Mouse (Mus musculus): ENCODE results near the gene Pcsk5. TPM values are rescaled to one million over a fixed set of nuclear protein-coding genes. Genes with fewer than 3 reads are reported as not detected.

The Pcsk5 gene
- polyA plus RNA-seq, 1 experiment from 2014 or later: 12.6 TPM

GRCm38 (mm10) chr19:17799419-17800185 is 37.8 kb downstream of the Pcsk5 start:
- Histone ChIP-seq H3K27me3 (no peaks in the 10 kb centered on the region), H3K9me3 (no peaks in the 10 kb centered on the region), H3K27ac (replicated peaks) (no peak overlapping the region), H3K4me2 (no peak overlapping the region), H3K36me3 (no peaks in the 10 kb centered on the region), H3K4me3 (no peak overlapping the region), H3K9ac (no peak overlapping the region), H3K4me1 (replicated peaks) (no peaks in the 10 kb centered on the region)
- no peak for ATAC-seq (ENCODE audit: low FRiP score, low read depth)
- 82% methylated on average over 4 of the region's 4 CpGs for WGBS

GRCm38 (mm10) chr19:17793457-17793856 is 44.0 kb downstream of the Pcsk5 start:
- H3K27ac ChIP-seq (replicated peaks): no peak overlapping the region
- no peaks in the 10 kb centered on the region for H3K4me1 ChIP-seq (replicated peaks)
- no peak overlapping the region for H3K4me2 ChIP-seq
- no peak overlapping the region for H3K4me3 ChIP-seq
- ATAC-seq (ENCODE audit: low FRiP score, low read depth): no peak
- H3K9ac ChIP-seq: no peak overlapping the region
- 88% methylated on average over 4 of the region's 4 CpGs for WGBS
- no peaks in the 10 kb centered on the region for H3K9me3 ChIP-seq
- no peaks in the 10 kb centered on the region for H3K27me3 ChIP-seq
- H3K36me3 ChIP-seq: no peaks in the 10 kb centered on the region

- no peak overlapping the region for H3K4me2 ChIP-seq
- no peak overlapping the region for H3K4me3 ChIP-seq
- no peaks in the 10 kb centered on the region for H3K4me1 ChIP-seq (replicated peaks)
- no peaks in the 10 kb centered on the region for H3K36me3 ChIP-seq
- H3K27me3 ChIP-seq: no peaks in the 10 kb centered on the region
- no peaks in the 10 kb centered on the region for H3K9me3 ChIP-seq
- no peak for ATAC-seq (ENCODE audit: low FRiP score, low read depth)
- 93% methylated on average over 5 of the region's 5 CpGs for WGBS
- no peak overlapping the region for H3K27ac ChIP-seq (replicated peaks)
- H3K9ac ChIP-seq: no peak overlapping the region
Observed at GRCm38 (mm10) chr19:17791485-17792052, 45.9 kb downstream of the Pcsk5 start.

- no peak for ATAC-seq (ENCODE audit: low FRiP score, low read depth)
- 88% methylated on average over 10 of the region's 10 CpGs for WGBS
- Histone ChIP-seq H3K27ac (replicated peaks) (no peak overlapping the region), H3K9ac (no peak overlapping the region), H3K4me2 (no peak overlapping the region), H3K4me1 (replicated peaks) (no peaks in the 10 kb centered on the region), H3K9me3 (no peaks in the 10 kb centered on the region), H3K4me3 (no peak overlapping the region), H3K27me3 (no peaks in the 10 kb centered on the region), H3K36me3 (no peaks in the 10 kb centered on the region)
Observed at GRCm38 (mm10) chr19:17788617-17789317, 48.7 kb downstream of the Pcsk5 start.

GRCm38 (mm10) chr19:17786744-17787143 is 50.7 kb downstream of the Pcsk5 start:
- WGBS: 86% methylated on average over 3 of the region's 3 CpGs
- no peaks in the 10 kb centered on the region for H3K9me3 ChIP-seq

GRCm38 (mm10) chr19:17784401-17785192 is 52.8 kb downstream of the Pcsk5 start:
- H3K27me3 ChIP-seq: no peaks in the 10 kb centered on the region
- no peak overlapping the region for H3K4me2 ChIP-seq
- H3K27ac ChIP-seq (replicated peaks): no peak overlapping the region
- H3K4me3 ChIP-seq: no peak overlapping the region
- WGBS: 94% methylated on average over 2 of the region's 2 CpGs
- H3K9ac ChIP-seq: no peak overlapping the region
- H3K36me3 ChIP-seq: no peaks in the 10 kb centered on the region
- no peaks in the 10 kb centered on the region for H3K4me1 ChIP-seq (replicated peaks)
- no peak for ATAC-seq (ENCODE audit: low FRiP score, low read depth)
- H3K9me3 ChIP-seq: no peaks in the 10 kb centered on the region

More at GRCm38 (mm10) chr19:17786744-17787143, 50.7 kb downstream of the Pcsk5 start:
- Histone ChIP-seq H3K27me3 (no peaks in the 10 kb centered on the region), H3K9ac (no peak overlapping the region), H3K27ac (replicated peaks) (no peak overlapping the region), H3K36me3 (no peaks in the 10 kb centered on the region), H3K4me1 (replicated peaks) (no peaks in the 10 kb centered on the region), H3K4me3 (no peak overlapping the region), H3K4me2 (no peak overlapping the region)
- ATAC-seq (ENCODE audit: low FRiP score, low read depth): no peak

- Histone ChIP-seq H3K9ac (no peak overlapping the region), H3K27me3 (no peaks in the 10 kb centered on the region), H3K4me3 (no peak overlapping the region), H3K36me3 (no peaks in the 10 kb centered on the region), H3K27ac (replicated peaks) (no peak overlapping the region), H3K4me1 (replicated peaks) (no peaks in the 10 kb centered on the region), H3K9me3 (no peaks in the 10 kb centered on the region), H3K4me2 (no peak overlapping the region)
- WGBS: 81% methylated on average over 2 of the region's 2 CpGs
- no peak for ATAC-seq (ENCODE audit: low FRiP score, low read depth)
Observed at GRCm38 (mm10) chr19:17783231-17783630, 54.2 kb downstream of the Pcsk5 start.

- Histone ChIP-seq H3K4me1 (replicated peaks) (no peaks in the 10 kb centered on the region), H3K4me2 (no peak overlapping the region), H3K36me3 (no peaks in the 10 kb centered on the region), H3K4me3 (no peak overlapping the region), H3K9me3 (no peaks in the 10 kb centered on the region), H3K9ac (no peak overlapping the region), H3K27me3 (no peaks in the 10 kb centered on the region), H3K27ac (replicated peaks) (no peak overlapping the region)
- WGBS: 90% methylated on average over 4 of the region's 4 CpGs
- no peak for ATAC-seq (ENCODE audit: low FRiP score, low read depth)
Observed at GRCm38 (mm10) chr19:17781323-17781722, 56.1 kb downstream of the Pcsk5 start.

- 74% methylated on average over 2 of the region's 2 CpGs for WGBS
Observed at GRCm38 (mm10) chr19:17775943-17776342, 61.5 kb downstream of the Pcsk5 start.

GRCm38 (mm10) chr19:17775097-17775496 is 62.3 kb downstream of the Pcsk5 start:
- no peaks in the 10 kb centered on the region for H3K4me1 ChIP-seq (replicated peaks)
- H3K27me3 ChIP-seq: no peaks in the 10 kb centered on the region
- no peak overlapping the region for H3K27ac ChIP-seq (replicated peaks)
- H3K4me2 ChIP-seq: no peak overlapping the region
- no peak for ATAC-seq (ENCODE audit: low FRiP score, low read depth)
- H3K9me3 ChIP-seq: no peaks in the 10 kb centered on the region
- H3K9ac ChIP-seq: no peak overlapping the region
- H3K36me3 ChIP-seq: no peaks in the 10 kb centered on the region
- no peak overlapping the region for H3K4me3 ChIP-seq
- 85% methylated on average over 2 of the region's 2 CpGs for WGBS

More at GRCm38 (mm10) chr19:17775943-17776342, 61.5 kb downstream of the Pcsk5 start:
- Histone ChIP-seq H3K27me3 (no peaks in the 10 kb centered on the region), H3K4me2 (no peak overlapping the region), H3K9ac (no peak overlapping the region), H3K9me3 (no peaks in the 10 kb centered on the region), H3K4me3 (no peak overlapping the region), H3K36me3 (no peaks in the 10 kb centered on the region), H3K27ac (replicated peaks) (no peak overlapping the region), H3K4me1 (replicated peaks) (no peaks in the 10 kb centered on the region)
- ATAC-seq (ENCODE audit: low FRiP score, low read depth): no peak

GRCm38 (mm10) chr19:17774061-17774460 is 63.4 kb downstream of the Pcsk5 start:
- WGBS: 57% methylated on average over 1 of the region's 1 CpGs
- Histone ChIP-seq H3K4me2 (no peak overlapping the region), H3K9me3 (no peaks in the 10 kb centered on the region), H3K27me3 (no peaks in the 10 kb centered on the region), H3K36me3 (no peaks in the 10 kb centered on the region), H3K27ac (replicated peaks) (no peak overlapping the region), H3K4me3 (no peak overlapping the region), H3K4me1 (replicated peaks) (no peaks in the 10 kb centered on the region), H3K9ac (no peak overlapping the region)
- ATAC-seq (ENCODE audit: low FRiP score, low read depth): no peak

Data from hindbrain, embryonic 15.5 days (tissue).